Mouse (Mus musculus): ENCODE measurements at regions not wholly inside any gene's neighbourhood (a gene's known extent, or its start where the extent isn't known, plus 50 kb on each side); places are given as distances from the start of the nearest gene placed in this dataset.

- DNase-seq (ENCODE audit: low spot score in 2 of 2): no peak
These were observed 140.3 kb downstream of the Bod1 start for GRCm38 (mm10) chr11:31531416-31531815.

- no peak for DNase-seq (ENCODE audit: low spot score in 2 of 2)
These were observed 140.8 kb downstream of the Bod1 start for GRCm38 (mm10) chr11:31530851-31531250.

GRCm38 (mm10) chr11:31529686-31530085 is 142.0 kb downstream of the Bod1 start:
- DNase-seq (ENCODE audit: low spot score in 2 of 2): no peak

GRCm38 (mm10) chr11:31524708-31525107 is 147.0 kb downstream of the Bod1 start:
- DNase-seq (ENCODE audit: low spot score in 2 of 2): no peak

- DNase-seq (ENCODE audit: low spot score in 2 of 2): no peak
These were observed 147.5 kb downstream of the Bod1 start for GRCm38 (mm10) chr11:31524065-31524618.

GRCm38 (mm10) chr11:31522127-31522526 is 149.6 kb downstream of the Bod1 start:
- no peak for DNase-seq (ENCODE audit: low spot score in 2 of 2)

- no peak for DNase-seq (ENCODE audit: low spot score in 2 of 2)
These were observed 150.8 kb downstream of the Bod1 start for GRCm38 (mm10) chr11:31520909-31521308.

GRCm38 (mm10) chr11:31503239-31503916 is 133.5 kb upstream of the Stc2 start:
- DNase-seq (ENCODE audit: low spot score in 2 of 2): no peak

GRCm38 (mm10) chr11:31485429-31485828 is 115.6 kb upstream of the Stc2 start:
- no peak for DNase-seq (ENCODE audit: low spot score in 2 of 2)

GRCm38 (mm10) chr11:31481057-31481340 is 111.1 kb upstream of the Stc2 start:
- DNase-seq (ENCODE audit: low spot score in 2 of 2): no peak

- DNase-seq (ENCODE audit: low spot score in 2 of 2): no peak
These were observed 110.6 kb upstream of the Stc2 start for GRCm38 (mm10) chr11:31480225-31481056.

GRCm38 (mm10) chr11:31477763-31478162 is 107.9 kb upstream of the Stc2 start:
- no peak for DNase-seq (ENCODE audit: low spot score in 2 of 2)

GRCm38 (mm10) chr11:31477104-31477503 is 107.2 kb upstream of the Stc2 start:
- DNase-seq (ENCODE audit: low spot score in 2 of 2): no peak

- no peak for DNase-seq (ENCODE audit: low spot score in 2 of 2)
These were observed 103.1 kb upstream of the Stc2 start for GRCm38 (mm10) chr11:31473017-31473416.

GRCm38 (mm10) chr11:31470681-31471414 is 101.0 kb upstream of the Stc2 start:
- no peak for DNase-seq (ENCODE audit: low spot score in 2 of 2)

- DNase-seq (ENCODE audit: low spot score in 2 of 2): no peak
These were observed 95.0 kb upstream of the Stc2 start for GRCm38 (mm10) chr11:31464844-31465243.

GRCm38 (mm10) chr11:31462440-31462839 is 92.6 kb upstream of the Stc2 start:
- no peak for DNase-seq (ENCODE audit: low spot score in 2 of 2)

- DNase-seq (ENCODE audit: low spot score in 2 of 2): no peak
These were observed 92.0 kb upstream of the Stc2 start for GRCm38 (mm10) chr11:31461824-31462223.

- no peak for DNase-seq (ENCODE audit: low spot score in 2 of 2)
These were observed 91.5 kb upstream of the Stc2 start for GRCm38 (mm10) chr11:31461348-31461747.

GRCm38 (mm10) chr11:31427374-31427773 is 57.5 kb upstream of the Stc2 start:
- no peak for DNase-seq (ENCODE audit: low spot score in 2 of 2)

All from frontal cortex, postnatal 14 days (tissue).